Mouse (Mus musculus): Measurements from ENCODE around the gene Akap13. TPM values are rescaled to one million over a fixed set of nuclear protein-coding genes. Genes with fewer than 3 reads are reported as not detected.

The Akap13 gene
- polyA plus RNA-seq, 2 experiments from 2014 or later: 382 to 420 TPM

DNA sequence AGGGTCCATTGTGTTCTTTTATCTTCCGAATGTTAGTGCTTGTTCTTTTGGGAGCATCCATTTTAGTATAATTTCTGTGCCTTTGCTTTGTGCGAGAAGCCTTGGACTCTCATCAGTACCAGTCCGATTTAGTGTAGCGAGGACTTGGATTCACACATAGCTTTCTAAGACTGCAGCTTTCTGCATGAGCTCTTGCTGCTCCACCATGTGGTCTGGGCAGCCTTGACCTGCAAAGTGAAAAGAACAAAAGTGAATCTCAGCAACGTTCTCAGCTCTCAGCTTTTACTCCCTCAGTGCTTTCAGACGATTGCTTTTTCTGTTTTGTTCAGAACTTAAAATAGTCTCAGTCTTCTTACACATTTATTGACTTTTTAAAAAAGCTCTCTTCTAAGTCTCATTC lies 65.2 kb downstream of the Akap13 start:
- no peak for ATAC-seq

DNA sequence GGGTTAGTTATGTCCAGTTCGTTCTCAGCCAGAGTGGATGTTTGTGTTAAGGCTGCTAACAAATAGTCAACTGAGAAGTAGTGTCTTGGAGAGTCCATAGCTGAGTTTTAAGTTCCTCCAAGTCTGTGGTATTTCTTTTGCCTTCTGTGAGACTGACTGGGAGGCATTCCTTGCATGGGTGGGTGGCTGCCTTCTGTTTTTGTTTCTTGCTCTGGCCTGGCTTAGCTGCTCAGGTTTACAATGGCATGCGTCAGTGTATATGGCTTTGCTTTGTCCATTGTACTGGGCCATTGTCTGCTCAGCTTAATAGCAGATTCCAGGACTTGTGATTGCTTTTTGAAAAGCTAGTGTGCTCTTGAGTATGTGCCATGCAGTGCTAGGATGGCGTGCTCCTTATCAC lies 65.9 kb downstream of the Akap13 start:
- no peak for ATAC-seq

DNA sequence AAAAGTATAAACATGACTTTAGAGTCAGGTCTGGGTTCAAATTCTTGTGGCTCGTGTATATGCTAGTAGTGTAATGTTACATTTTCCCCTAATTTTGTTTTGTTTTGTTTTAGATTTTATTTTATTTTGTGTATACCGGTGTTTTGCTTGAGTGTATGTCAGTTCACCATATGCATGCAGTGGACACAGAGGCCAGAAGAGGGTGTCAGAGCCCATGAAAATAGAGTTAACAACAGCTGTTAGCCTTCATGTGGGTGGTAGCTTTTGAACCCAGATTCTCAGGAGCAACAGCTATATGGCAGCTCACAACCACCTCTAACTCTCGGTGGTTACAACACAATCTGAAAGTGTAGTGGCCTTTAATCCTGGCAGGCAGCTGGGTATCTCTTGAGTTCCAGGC lies 66.9 kb downstream of the Akap13 start:
- peak; percentile 33 for ATAC-seq

DNA sequence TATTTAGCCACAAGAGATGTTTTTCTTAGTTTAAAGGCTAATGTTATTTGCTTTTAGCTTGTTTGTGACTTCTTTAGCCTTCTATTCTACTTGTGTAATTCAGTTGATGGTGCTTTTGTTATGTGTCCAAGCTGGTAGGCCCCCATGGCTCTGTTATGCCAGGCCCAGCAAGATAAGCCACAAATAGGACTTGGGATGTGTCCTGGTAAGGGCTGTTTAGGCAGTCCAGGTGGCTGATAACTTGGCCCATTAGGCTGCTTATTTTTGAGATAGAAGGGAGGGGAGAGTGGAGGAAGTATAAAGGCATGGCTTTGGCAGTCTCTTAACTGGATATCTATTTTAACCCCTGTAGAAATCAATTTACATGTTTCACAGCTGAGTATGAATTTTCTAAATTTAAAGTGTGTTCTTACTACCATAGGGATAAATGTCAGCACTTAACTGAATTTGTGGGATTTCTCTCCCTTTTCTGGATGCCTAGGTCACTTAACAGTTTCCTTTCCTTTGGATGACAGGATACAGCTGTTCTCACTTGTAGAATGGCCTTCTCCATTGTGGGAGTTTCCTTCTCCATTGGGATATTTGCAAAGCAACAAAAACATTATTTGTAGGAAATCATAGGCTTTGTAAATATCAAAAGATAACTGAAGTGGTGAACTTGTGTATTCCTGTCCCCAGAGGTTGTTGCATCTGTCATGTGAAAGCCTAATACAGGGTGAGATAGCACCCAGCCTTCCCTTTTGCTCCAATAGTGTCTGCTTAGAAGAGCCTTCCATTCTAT lies 69.6 kb downstream of the Akap13 start:
- no peak for ATAC-seq

DNA sequence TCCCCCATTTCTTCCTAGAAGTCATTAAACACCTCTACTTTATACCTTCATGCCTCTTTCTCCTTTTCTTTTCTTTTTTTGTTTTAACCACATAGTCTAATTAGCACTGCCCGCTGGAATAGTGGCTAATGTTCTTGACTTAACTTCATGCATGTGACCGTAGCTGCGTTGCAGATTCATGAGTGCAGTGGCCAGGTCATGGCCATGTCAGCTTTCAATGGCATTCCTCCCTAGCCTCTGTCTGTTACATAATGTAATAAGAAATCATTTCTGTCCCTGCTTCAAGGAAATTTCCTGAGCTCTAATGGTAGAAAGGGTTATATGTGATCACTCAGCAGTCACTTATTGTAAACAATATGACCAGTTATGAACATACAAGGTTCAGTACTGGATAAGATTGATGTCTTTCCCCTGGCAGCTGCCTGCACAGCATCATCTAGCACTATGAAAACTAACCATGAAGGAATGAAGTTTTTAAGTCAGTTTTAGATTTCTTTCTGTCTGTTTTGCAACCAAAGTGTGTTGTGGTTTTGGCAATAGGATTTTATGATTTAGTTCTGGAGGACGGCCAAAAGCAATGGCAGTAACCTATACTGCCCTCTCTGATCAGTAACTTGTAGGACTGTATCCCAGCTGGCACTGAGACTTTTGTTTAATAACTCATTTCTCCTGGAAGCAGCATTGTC lies 70.5 kb downstream of the Akap13 start:
- ATAC-seq: no peak

DNA sequence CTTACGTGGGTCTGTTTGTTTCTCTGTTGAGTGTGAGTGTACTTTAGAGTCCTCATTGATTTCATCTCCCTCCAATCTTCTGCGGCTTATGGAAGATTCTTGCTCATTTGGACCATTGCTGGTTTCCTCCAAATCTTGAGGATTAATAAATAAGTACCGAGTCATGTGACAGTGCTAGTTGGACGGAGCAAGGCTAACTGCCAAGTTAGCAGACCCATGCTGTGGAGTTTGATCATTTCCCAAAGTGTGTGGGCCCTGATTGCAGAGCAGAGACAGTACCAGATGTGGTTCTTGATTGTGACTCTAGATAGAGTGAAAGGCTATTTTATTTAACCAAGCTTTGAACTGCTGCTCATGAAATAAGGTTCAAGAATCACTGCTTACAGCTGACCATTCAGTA lies 73.4 kb downstream of the Akap13 start:
- ATAC-seq: no peak

DNA sequence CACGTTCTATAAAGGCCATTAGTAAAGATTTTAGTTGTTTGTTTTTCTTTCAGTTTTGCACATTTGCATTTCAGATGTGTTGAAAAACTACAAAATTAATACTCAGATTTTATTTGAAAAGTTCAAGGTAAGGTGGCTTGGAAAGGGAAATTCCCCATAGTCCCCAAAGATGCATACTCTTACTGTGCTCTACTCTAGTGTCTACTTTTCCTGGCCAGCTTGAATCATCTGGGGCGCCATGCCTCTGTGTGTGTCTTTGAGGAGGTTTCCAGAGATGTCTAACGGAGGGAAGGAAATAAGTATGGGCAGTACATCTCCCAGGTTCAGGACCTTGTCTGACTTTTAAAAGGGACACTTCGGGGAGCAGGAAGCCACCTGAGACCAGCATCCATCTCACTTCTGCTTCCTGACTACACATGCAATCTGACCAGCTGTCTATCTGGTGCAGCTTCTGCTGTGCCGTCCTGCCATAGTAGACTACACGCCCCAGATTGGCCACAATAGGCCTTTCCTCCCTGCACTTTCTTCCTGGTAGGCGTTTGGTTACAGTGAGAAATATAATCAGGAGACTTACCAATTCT lies 74.6 kb downstream of the Akap13 start:
- peak; percentile 85 for ATAC-seq

DNA sequence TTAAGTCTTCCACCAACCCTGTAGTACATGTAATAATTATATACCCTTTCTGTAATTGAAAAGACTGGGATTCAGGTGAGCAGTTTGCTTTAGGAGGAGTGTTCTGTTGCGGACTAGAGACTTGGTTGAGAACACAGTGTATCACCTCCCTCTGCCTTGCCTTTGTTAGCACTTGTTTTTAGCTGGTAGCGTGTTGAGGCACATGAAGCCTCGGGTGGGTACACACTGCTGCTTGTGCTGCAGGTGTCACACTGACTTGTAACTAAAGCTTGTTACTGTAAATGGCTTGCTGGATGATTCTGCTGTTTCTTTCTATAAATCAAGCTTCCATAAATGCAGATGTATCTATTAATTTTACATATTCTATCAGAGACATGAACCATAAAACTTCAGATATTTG lies 75.3 kb downstream of the Akap13 start:
- no peak for ATAC-seq

DNA sequence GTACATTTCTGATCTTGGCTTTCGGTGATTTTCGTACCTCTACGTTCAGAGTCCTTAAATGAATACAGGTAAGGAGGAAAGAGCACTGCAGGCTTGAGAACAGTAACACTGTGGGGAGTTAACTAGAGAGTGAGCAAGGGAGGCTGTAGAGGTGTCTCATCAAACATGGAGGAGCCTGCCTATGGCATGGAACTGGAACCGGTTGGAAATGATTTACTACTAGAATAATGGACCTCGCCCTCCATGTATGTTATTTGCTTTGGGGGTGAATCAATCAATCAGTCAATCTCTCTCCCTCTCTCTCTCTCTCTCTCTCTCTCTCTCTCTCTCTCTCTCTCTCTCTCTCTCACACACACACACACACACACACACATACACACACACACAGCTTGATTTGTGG lies 77.7 kb downstream of the Akap13 start:
- no peak for ATAC-seq

DNA sequence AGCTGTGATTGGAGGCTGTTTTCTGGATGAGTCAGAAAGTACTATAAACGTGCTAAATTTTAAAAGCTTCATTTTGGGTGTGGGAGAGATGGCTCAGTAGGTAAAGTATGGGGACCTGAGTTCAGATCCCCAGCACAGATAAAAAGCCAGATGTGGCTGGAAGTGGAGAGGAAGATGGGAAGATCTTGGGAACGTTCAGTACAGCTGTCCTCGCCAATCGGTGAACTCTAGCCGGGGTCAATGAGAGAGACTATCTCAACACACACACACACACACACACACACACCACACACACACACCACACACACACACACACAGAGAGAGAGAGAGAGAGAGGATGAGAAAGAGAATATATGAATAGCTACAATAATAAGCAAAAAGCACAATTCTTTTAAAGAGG lies 81.0 kb downstream of the Akap13 start:
- no peak for ATAC-seq

DNA sequence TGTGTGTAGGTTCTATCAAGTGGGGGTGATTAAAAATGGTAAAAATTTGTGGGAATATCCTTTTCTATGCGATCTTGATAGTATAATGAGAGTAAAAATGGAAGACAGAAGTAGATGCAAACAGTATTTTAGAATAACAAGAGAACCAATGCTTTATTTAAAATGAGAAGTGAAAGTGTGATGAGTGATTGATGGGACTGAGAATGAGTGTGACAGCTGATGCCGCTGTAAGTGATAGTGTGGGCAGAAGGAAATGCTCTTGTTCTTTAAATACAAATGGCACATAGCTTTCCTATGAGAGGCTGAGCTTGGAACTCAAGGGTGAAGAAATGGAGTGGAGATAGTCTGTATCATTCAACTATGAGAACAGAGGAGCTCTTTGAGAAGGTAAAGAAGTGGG lies 82.2 kb downstream of the Akap13 start:
- ATAC-seq: no peak

DNA sequence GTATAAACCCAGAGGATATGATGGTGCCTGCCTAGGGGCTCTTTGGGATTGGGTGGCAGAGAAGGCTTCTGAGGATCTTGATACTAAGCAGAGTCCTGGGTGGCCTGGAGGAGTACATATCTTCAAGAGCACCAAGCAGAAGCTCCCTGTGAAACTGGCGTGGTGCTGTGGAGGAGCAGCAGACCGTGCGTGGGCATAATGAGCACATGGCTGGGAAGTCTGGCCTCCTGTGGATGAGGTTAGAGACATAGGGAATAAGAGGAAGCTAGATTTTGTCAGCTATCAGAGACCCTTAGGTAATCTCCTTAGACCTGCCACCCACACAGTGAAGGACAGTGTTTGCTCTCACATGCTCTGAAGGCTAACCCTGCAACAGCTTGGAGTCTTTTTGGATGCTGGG lies 83.2 kb downstream of the Akap13 start:
- ATAC-seq: no peak

DNA sequence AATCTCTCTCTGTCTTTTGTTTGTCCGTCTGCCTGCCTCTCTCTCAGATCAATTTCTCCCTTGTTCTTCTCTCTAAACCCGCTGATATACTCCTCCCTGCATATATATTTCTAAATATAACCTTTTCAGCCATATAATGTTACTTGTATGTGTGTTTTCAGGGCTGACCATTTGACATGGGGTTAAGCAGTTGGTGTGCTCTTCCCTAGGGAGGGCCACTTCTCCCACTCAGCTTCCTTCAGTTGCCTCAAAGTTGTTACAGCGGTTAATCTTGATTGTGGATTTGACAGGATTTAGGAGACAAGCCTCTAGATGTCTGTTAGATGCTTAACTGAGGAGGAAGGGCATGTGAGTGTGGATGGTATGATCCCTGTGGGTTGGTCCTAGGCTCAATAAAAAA lies 83.8 kb downstream of the Akap13 start:
- ATAC-seq: no peak

DNA sequence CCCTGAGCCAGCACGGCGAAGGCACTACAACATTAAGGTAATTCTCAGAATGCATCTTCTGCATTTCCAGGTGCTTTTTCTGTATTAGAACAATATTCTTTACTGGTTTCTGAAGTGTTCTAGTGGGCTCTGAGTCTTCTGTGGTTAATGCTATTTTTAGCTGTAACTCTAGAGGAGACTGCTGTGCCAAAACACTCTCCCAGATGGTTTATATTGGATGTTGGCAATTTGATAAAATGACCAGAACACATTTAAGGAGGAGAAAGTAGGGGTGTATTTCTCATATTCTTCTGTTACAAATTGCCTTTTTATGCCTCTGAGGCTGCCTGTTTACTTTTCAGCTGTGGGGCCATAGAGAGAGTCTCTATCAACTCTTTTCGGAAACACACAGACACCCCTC lies 94.5 kb downstream of the Akap13 start:
- ATAC-seq: no peak

DNA sequence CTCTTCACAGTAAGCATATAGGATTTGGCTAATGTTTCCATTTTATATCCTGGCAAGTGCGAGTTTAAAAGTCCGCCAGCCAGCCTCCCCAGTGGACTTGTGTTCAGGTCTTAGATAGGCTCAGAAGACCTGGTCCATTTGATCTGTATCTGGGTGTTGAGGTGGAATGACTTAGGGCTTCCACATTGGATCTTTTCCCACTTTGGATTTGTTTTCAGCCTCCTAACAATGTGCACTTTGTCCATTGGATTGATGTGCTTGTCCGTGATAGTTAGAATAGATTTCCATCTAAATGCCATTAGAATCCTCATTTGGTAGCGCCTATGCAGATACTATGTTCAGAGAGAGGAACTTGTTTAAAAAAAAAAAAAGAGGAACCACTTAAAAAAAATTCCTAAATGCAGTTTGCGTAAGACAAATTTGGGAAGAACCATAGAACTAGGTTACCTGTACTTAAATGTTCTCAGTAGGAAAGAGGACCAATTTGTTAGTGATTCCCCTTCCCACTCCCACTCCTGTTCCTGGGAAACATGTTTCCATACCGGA lies 95.5 kb downstream of the Akap13 start:
- ATAC-seq: no peak

DNA sequence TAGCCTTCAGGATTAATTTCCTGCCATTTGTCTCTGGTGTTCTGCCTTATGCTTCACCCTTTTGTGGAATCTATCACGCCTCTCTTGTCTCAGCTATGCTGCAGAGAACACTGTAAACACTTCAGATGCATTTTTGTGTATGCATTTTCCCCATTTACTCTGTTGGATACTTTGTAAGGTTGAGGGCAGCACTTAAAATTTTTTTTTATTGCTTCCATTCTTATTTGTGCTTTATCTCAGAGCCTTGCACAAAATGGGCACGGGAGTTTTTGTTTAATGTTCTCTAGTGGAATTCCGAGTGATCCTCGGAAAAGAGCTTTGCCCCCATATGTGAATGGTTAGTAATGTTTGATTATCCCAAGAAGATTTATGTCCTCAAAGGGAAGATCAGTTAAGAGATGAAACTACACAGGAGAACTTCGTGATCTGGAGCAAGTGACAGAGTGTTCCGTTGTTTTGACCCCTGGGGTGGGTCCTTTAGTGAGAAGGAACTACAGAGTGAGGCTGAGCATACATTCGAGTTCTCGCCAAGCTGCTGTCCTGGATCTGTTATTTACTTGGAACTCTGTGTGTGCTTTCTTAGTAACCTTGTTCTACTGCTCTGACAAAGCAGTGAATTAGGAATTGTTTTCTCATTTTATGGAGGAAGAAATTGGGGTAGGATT lies 97.8 kb downstream of the Akap13 start:
- no peak for ATAC-seq

DNA sequence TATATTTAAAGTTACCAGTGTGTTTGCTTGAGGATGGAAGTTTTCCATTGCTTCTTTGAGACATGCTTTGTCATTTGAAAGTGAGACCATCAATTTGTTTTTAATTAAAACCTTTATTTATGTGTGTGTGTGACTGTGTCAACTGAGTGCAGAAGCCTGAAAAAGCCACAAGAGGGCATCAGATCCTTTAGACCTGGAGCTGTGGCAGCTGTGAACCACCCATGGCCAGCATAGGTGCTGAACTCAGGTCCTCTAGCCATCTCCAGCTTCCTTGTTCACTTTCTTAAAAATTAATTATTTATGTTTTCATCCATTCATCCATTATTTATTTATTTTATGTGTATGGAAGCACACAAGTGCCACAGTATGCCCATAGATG lies 98.3 kb downstream of the Akap13 start:
- ATAC-seq: no peak

DNA sequence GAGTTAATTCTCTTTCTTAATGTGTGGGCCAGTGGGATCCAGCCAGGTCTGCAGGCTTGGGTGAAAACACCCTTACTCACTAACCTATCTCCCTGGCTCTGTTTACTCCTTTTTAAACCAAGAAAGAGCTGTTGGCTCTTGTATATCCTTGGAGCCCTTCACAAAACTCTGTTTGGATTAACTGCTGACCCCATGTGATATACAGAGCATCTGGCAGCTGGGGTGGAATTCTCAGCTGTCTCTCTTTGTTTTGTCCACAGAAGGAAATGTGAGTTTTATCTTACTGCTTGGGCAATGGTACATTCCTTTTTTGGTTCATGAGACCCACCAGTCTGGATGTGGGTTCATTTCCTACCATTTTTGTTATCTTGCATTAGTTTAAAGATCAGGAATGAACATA lies 98.7 kb downstream of the Akap13 start:
- ATAC-seq: no peak

DNA sequence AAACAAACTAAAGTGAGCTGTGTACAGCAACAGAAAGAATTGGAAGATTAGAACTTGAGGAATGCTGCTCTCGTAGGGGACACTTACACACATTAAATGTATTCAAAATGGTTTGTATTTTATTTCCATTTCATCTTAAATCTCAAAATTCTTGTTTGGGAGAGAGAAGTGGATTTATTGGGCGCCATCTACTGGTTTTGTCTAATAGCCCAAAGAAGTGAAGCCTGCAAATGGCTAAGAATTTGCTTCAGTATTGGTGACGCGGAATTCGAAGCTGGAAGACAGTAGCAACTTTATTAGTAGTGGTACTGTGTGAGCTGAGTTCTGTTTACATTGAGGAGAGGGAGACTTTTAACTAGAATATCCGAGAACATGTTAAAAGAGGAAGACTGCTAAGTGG lies 100.6 kb downstream of the Akap13 start:
- no peak for ATAC-seq

DNA sequence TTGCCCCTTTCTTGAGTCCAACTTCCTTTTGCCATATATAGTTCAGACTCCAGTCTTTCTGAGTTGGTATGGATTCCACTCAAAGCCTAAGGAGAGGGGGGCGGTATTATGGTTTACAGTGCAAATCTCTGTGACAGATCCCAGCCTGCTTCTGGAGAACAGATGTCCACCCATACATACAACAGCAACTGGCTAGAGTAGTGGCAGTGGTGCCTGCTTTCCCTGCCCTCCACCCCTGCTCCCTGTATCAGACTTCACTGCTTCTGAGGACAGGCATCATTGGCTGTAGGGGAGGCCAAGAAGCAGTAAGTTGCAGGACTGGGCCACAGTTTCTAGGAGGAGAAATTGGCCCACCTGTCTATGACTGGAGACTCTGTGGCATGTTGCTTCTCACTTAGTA lies 102.9 kb downstream of the Akap13 start:
- no peak for ATAC-seq

DNA sequence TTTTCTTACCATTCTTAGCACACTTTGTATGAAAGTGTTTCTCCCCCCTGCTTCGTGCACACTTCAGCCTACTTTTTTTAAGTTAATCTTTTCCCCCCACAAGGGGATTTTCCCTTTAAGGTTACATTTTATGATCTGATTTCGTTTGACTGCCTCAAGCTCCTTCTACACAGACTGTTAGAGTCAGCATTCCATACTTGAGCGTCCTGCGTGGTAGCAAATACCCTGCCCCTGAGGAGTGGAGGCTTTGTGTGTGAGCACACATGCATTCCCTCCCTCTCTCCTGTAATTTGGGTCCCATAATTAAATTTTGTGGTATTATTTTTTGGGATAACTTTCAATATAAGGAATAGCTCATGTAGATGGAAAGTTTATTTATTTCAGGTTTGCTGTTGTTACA lies 103.8 kb downstream of the Akap13 start:
- ATAC-seq: peak; percentile 47

DNA sequence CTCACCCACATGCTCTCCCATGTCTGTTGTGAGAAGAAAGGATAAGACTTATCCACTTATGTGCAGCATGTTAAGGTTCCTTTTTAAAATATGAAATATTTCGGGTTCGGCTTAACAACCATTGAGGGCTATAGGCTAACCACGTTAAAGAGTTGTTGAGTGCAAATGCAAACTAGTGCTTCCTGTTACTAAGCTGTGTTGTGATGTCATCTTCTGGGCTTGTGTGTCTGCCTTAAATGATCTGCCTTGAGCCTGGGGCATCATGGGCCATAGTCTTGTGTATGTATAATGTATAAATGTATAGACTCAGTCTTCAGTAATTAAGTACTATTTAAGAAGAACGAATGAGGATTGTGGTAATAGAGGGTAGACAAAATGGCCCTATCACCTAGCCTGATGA lies 104.6 kb downstream of the Akap13 start:
- ATAC-seq: peak; percentile 66

DNA sequence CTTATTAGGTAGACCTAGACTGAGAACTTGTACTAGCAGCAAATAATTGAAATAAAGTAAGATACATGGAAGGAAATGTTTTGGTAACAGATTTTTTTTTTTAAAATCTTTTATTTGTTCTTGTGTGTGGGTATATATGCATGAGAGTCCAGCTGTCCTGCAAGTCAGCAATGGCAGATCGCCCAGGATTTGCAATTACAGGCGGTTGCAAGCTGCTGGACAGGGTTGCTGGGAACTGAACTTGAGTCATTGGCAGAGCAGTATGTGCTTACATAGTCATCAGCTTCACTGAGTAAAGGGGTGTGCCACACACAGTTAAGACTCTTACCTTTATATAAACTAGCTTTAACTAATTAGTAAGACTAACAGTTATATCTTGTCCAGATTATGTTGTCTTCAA lies 105.2 kb downstream of the Akap13 start:
- no peak for ATAC-seq
